Mouse (Mus musculus) neural tube, embryonic 15.5 days (tissue): ENCODE measurements around the gene Mctp1. TPM values are rescaled to one million over a fixed set of nuclear protein-coding genes. Genes with fewer than 3 reads are reported as not detected.
A peak's percentile ranks its signal among the peaks of the same experiment; 100 is the strongest.
"Not testable (repeated sequence)": the region's sequence is repeated elsewhere in the genome, so short reads cannot be mapped to it uniquely, and the experiment has no call there.

Source experiments
- ATAC-seq: fragments of 200-750 bp; cut with Nextera tagmentation; 2 replicates; pipeline ENCODE4 v1.8.0; 2017; ENCODE audit warnings: mild to moderate bottlenecking, moderate TSS enrichment, moderate library complexity; ENCODE audit not compliant: low FRiP score
- H3K27ac ChIP-seq: fragments of 300-500 bp; sonication (generic); replicated peaks from 2 replicates; pipeline ENCODE4 v1.5.1; 2015; ENCODE audit warnings: mild to moderate bottlenecking, inconsistent platforms
- H3K27me3 ChIP-seq: fragments of 300-500 bp; sonication (generic); replicated peaks from 2 replicates; pipeline ENCODE4 v1.6.1; 2015; ENCODE audit warnings: inconsistent platforms
- H3K36me3 ChIP-seq: fragments of 300-500 bp; sonication (generic); 2 replicates; pipeline ENCODE4 v1.6.1; 2015; ENCODE audit warnings: inconsistent platforms
- H3K4me1 ChIP-seq: fragments of 300-500 bp; sonication (generic); 2 replicates; pipeline ENCODE4 v1.6.1; 2015; ENCODE audit warnings: inconsistent platforms
- H3K4me2 ChIP-seq: fragments of 300-500 bp; sonication (generic); 2 replicates; pipeline ENCODE4 v1.6.1; 2015; ENCODE audit warnings: inconsistent platforms, mild to moderate bottlenecking, moderate library complexity
- H3K4me3 ChIP-seq: fragments of 300-500 bp; sonication (generic); replicated peaks from 2 replicates; pipeline ENCODE4 v1.5.1; 2015; ENCODE audit warnings: mild to moderate bottlenecking, inconsistent platforms
- H3K9ac ChIP-seq: fragments of 300-500 bp; sonication (generic); replicated peaks from 2 replicates; pipeline ENCODE4 v1.6.1; 2015; ENCODE audit warnings: mild to moderate bottlenecking, inconsistent platforms
- H3K9me3 ChIP-seq: fragments of 300-500 bp; sonication (generic); replicated peaks from 2 replicates; pipeline ENCODE4 v1.6.1; 2016; ENCODE audit warnings: inconsistent platforms
- WGBS: fragments of 180-500 bp; shearing (Covaris S2); methylation state at CpG from one replicate; pipeline ENCODE4 v1.1.7; 2015; ENCODE audit warnings: mixed read lengths; 5-methylcytosine and 5-hydroxymethylcytosine counted together
- polyA plus RNA-seq: library from polyadenylated mRNA; unstranded; fragments of >200 nt; fragmentation: Nextera tagmentation; extraction: Ambion mirVana; gene quantifications from 2 replicates; pipeline ENCODE4 v1.2.1, GENCODE M21; 2015

The Mctp1 gene
- polyA plus RNA-seq, 1 experiment from 2014 or later, result 2.0 TPM

DNA sequence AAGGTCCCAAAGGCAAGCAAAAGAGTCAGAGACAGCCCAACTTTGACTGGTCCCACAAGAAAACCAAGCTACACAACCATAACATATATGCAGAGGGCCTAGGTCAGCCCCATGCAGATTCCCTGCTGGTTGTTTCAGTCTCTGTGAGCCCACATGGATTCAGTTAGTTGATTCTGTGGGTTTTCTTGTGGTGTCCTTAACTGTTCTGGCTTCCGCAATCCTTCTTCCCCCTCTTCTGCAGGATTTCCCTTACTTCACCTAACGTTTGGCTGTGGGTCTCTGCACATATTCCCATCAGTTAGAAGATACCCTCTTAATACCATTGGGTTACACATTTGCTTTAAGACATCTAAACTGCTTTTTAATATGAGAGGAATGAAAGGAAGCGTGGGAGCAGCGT lies 183.1 kb downstream of the Mctp1 start:
- 93% methylated on average over 4 of the region's 4 CpGs for WGBS
- Histone ChIP-seq H3K27me3 (no peaks in the 10 kb centered on the region), H3K27ac (no peak overlapping the region), H3K4me3 (no peak overlapping the region), H3K4me1 (no peaks in the 10 kb centered on the region), H3K9ac (no peak overlapping the region), H3K9me3 (no peaks in the 10 kb centered on the region), H3K36me3 (no peaks in the 10 kb centered on the region), H3K4me2 (no peak overlapping the region)
- no peak for ATAC-seq

DNA sequence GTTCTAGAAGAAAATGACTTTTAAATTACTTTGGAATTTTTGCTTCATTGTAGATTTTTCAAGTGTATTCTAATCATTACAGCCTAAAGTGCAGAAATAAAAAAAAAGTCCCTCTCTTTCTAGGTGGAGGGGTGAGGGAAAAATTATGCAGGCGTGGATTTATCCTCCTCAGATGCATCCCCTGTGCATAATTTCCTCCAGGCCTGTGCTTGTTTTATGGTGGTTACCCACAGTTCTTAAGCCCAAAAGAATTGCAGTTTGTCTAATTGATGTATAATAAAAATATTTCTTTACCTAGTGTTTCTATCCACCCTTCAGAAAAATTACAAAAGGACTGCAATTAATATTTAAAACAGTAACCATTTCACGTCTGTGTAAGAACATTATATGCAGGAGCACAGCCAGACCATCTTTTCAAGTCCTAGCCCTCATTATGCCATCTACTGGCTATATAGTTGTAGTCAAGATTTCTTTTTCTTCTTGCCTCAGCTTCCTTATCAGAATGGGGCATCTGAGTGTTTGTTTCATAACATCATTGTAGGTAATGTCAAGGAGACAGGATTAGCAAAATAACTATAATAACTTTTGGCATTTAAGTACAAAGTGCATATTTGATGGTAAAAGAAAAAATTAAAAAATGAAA lies 184.4 kb downstream of the Mctp1 start:
- WGBS, result 50% methylated on average over 2 of the region's 2 CpGs
- Histone ChIP-seq H3K9ac (no peak overlapping the region), H3K4me1 (no peaks in the 10 kb centered on the region), H3K36me3 (no peaks in the 10 kb centered on the region), H3K27ac (no peak overlapping the region), H3K4me3 (no peak overlapping the region), H3K4me2 (no peak overlapping the region), H3K27me3 (no peaks in the 10 kb centered on the region), H3K9me3 (no peaks in the 10 kb centered on the region)
- no peak for ATAC-seq

DNA sequence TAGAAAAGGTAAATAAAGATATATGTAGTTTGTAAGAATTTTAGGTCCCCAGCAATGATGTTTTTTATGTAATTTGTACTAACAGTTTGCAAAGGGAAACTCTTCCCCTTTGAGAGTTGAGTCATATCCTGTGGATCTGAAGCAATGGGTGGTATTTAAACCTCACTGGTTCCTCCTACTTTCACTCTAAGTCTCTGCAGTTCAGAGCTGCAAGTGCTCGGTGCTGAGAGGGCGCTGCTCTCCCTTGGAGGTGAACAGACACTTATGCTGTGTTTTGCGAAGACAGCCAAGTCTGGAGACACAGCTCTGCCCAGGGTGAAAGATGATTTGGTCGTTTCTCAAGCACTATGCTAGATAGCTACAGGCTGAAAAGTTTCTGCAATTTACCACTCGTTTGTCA lies 195.1 kb downstream of the Mctp1 start:
- H3K27me3 ChIP-seq, result no peaks in the 10 kb centered on the region
- H3K36me3 ChIP-seq, result no peaks in the 10 kb centered on the region
- ATAC-seq, result no peak
- H3K4me3 ChIP-seq, result no peak overlapping the region
- H3K27ac ChIP-seq, result no peak overlapping the region
- 51% methylated on average over 5 of the region's 5 CpGs for WGBS
- H3K9me3 ChIP-seq, result no peaks in the 10 kb centered on the region
- H3K9ac ChIP-seq, result no peak overlapping the region
- H3K4me2 ChIP-seq, result no peak overlapping the region
- H3K4me1 ChIP-seq, result no peaks in the 10 kb centered on the region

GRCm38 (mm10) chr13:76585447-76585846 lies 201.1 kb downstream of the Mctp1 start:
- Histone ChIP-seq H3K36me3 (no peaks in the 10 kb centered on the region), H3K27ac (no peak overlapping the region), H3K9me3 (no peaks in the 10 kb centered on the region), H3K27me3 (no peaks in the 10 kb centered on the region), H3K9ac (no peak overlapping the region), H3K4me3 (no peak overlapping the region), H3K4me2 (no peak overlapping the region), H3K4me1 (no peaks in the 10 kb centered on the region)
- no peak for ATAC-seq
- WGBS, result 69% methylated on average over 3 of the region's 3 CpGs

- H3K36me3 ChIP-seq, H3K4me3 ChIP-seq, H3K27me3 ChIP-seq, H3K9ac ChIP-seq, H3K4me1 ChIP-seq, H3K27ac ChIP-seq, H3K4me2 ChIP-seq, H3K9me3 ChIP-seq: not testable (repeated sequence)
- ATAC-seq, result peak; percentile 59; the same call in 1 of the 2 replicates
- WGBS, result 90% methylated on average over 11 of the region's 11 CpGs
Measured at GRCm38 (mm10) chr13:76590709-76591108, 206.4 kb downstream of the Mctp1 start.

DNA sequence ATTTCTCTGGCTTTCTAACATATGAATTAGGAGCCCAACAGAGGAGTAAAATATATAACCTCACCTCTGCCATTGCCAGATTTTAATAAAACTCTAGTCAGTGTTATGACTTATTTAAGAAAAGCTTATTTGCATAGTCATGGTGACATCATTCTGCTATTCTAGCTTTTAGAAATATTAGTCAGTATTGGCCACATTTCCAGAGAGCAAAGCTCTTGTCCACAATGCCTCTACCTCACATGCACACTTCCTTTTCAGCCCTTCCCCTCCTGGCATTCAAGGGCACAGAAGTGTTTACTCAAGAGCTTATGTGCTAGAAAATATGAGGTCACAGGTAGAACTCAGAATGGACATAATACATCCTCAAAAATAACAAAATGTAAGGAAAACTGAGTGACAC lies 206.9 kb downstream of the Mctp1 start:
- Histone ChIP-seq H3K9me3 (no peaks in the 10 kb centered on the region), H3K27me3 (no peaks in the 10 kb centered on the region), H3K4me3 (no peak overlapping the region), H3K9ac (no peak overlapping the region), H3K4me1 (no peaks in the 10 kb centered on the region), H3K4me2 (no peak overlapping the region), H3K36me3 (no peaks in the 10 kb centered on the region), H3K27ac (no peak overlapping the region)
- ATAC-seq, result no peak

GRCm38 (mm10) chr13:76591692-76592091 lies 207.4 kb downstream of the Mctp1 start:
- H3K27ac ChIP-seq, result no peak overlapping the region
- no peaks in the 10 kb centered on the region for H3K4me1 ChIP-seq
- H3K4me3 ChIP-seq, result no peak overlapping the region
- H3K27me3 ChIP-seq, result no peaks in the 10 kb centered on the region
- H3K36me3 ChIP-seq, result no peaks in the 10 kb centered on the region
- ATAC-seq, result no peak
- no peak overlapping the region for H3K9ac ChIP-seq
- H3K9me3 ChIP-seq, result no peaks in the 10 kb centered on the region
- WGBS, result 22% methylated on average over 1 of the region's 1 CpGs
- no peak overlapping the region for H3K4me2 ChIP-seq

DNA sequence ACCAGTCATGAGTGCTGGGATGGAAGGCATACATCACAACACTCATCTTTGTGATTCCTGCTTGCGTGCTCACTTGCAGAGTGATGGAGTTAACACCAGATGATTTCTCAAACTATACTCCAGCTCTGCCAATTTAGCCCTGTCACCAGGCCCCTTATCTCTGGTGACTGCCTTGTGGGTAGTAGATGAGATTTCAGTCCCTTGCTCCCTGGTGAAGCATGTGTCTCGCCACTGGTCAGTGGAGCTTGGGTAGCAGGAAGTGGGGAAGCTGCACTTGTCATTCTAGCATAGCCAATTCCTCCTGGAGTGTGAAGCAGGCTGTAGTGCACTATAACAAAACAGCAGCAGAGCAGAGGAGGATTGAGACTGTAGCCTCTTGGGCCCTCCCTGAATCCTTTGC lies 208.6 kb downstream of the Mctp1 start:
- H3K4me1 ChIP-seq, result no peaks in the 10 kb centered on the region
- WGBS, result 88% methylated on average over 2 of the region's 2 CpGs
- ATAC-seq, result no peak

DNA sequence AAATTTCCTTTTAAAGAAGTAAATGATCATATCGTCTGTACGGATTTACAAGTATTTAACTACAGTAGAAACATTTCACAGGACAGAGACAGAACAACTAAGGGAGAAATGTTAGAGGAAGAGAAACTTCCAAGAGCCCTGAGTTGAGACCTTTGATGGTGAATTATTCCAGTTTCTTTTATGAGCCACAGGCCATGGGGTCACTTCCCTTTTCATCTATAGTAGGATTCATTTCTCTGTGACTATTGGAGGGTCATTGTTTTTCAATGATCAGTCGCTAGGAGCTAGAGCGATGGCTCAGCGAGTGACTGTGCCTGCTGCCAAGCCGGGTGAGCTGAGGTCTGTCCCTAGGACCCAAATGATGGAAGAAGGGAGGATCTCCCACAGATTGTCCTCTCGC lies 212.7 kb downstream of the Mctp1 start:
- no peaks in the 10 kb centered on the region for H3K36me3 ChIP-seq
- no peak overlapping the region for H3K4me3 ChIP-seq
- 57% methylated on average over 7 of the region's 7 CpGs for WGBS
- H3K4me2 ChIP-seq, result no peak overlapping the region
- no peak overlapping the region for H3K27ac ChIP-seq
- no peaks in the 10 kb centered on the region for H3K27me3 ChIP-seq
- no peak overlapping the region for H3K9ac ChIP-seq
- no peak for ATAC-seq
- H3K4me1 ChIP-seq, result no peaks in the 10 kb centered on the region
- H3K9me3 ChIP-seq, result no peaks in the 10 kb centered on the region

More for the DNA sequence above, 208.6 kb downstream of the Mctp1 start:
- Histone ChIP-seq H3K4me2 (no peak overlapping the region), H3K27me3 (no peaks in the 10 kb centered on the region), H3K27ac (no peak overlapping the region), H3K36me3 (no peaks in the 10 kb centered on the region), H3K9ac (no peak overlapping the region), H3K4me3 (no peak overlapping the region), H3K9me3 (no peaks in the 10 kb centered on the region)

DNA sequence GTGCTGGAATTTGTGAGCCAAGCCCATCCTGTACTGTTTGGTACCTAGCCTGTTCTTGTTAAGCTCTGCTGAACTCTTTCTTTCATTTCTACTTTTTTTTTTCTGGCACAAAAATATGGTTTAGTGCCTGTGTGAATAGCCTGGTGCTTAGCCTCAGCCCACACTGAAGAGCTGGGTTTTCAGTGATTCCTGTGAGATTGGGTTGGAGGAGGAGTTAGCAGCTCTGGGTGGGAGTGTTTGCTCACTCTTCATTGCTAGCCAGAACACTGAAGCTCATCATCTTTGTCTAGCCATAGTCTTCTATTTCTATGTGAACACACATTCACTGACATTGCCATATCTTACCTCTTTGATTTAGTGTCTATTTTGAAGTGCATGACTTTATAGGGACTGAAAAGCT lies 225.1 kb downstream of the Mctp1 start:
- Histone ChIP-seq H3K9me3 (no peaks in the 10 kb centered on the region), H3K27ac (no peak overlapping the region)
- no peak for ATAC-seq

GRCm38 (mm10) chr13:76611499-76611898 lies 227.2 kb downstream of the Mctp1 start:
- 67% methylated on average over 2 of the region's 2 CpGs for WGBS
- Histone ChIP-seq H3K9me3 (no peaks in the 10 kb centered on the region), H3K4me2 (no peak overlapping the region), H3K4me1 (no peaks in the 10 kb centered on the region), H3K27me3 (no peaks in the 10 kb centered on the region), H3K4me3 (no peak overlapping the region), H3K27ac (no peak overlapping the region), H3K36me3 (no peaks in the 10 kb centered on the region), H3K9ac (no peak overlapping the region)
- ATAC-seq, result no peak

More for the DNA sequence above, 225.1 kb downstream of the Mctp1 start:
- Histone ChIP-seq H3K27me3 (no peaks in the 10 kb centered on the region), H3K4me1 (no peaks in the 10 kb centered on the region), H3K4me2 (no peak overlapping the region), H3K9ac (no peak overlapping the region), H3K4me3 (no peak overlapping the region), H3K36me3 (no peaks in the 10 kb centered on the region)

GRCm38 (mm10) chr13:76620111-76620510 lies 235.8 kb downstream of the Mctp1 start:
- Histone ChIP-seq H3K4me1 (no peaks in the 10 kb centered on the region), H3K4me2 (no peak overlapping the region), H3K9me3 (no peaks in the 10 kb centered on the region), H3K27ac (no peak overlapping the region), H3K36me3 (no peaks in the 10 kb centered on the region), H3K27me3 (no peaks in the 10 kb centered on the region), H3K9ac (no peak overlapping the region), H3K4me3 (no peak overlapping the region)
- ATAC-seq, result no peak

GRCm38 (mm10) chr13:76620525-76620924 lies 236.2 kb downstream of the Mctp1 start:
- Histone ChIP-seq H3K4me2 (no peak overlapping the region), H3K9ac (no peak overlapping the region), H3K27ac (no peak overlapping the region), H3K4me3 (no peak overlapping the region), H3K9me3 (no peaks in the 10 kb centered on the region), H3K4me1 (no peaks in the 10 kb centered on the region), H3K27me3 (no peaks in the 10 kb centered on the region), H3K36me3 (no peaks in the 10 kb centered on the region)
- 60% methylated on average over 1 of the region's 1 CpGs for WGBS
- ATAC-seq, result no peak
